Mouse (Mus musculus) megakaryocyte-erythroid progenitor cell, adult 5-6 weeks (primary cell): ENCODE measurements around the gene Dop1b. TPM values are rescaled to one million over a fixed set of nuclear protein-coding genes. Genes with fewer than 3 reads are reported as not detected.
"Not testable (repeated sequence)": the region's sequence is repeated elsewhere in the genome, so short reads cannot be mapped to it uniquely, and the experiment has no call there.

ENCODE experiments used
- ATAC-seq: replicated peaks from 2 replicates; pipeline ENCODE4 v1.8.0; 2016; ENCODE audit warnings: mild to moderate bottlenecking, inconsistent platforms; ENCODE audit not compliant: severe bottlenecking, poor library complexity, low FRiP score, low TSS enrichment
- total RNA-seq, 2 experiments: library from RNA; stranded (forward) in 1 of 2; stranded (reverse) in 1 of 2; fragments of 200-1000, 215-1000 nt in 1 of 2; fragments of >200 nt in 1 of 2; fragmentation: Nextera tagmentation in 1 of 2; gene quantifications; 2 replicates each; pipeline ENCODE4 v1.2.3; 2014 to 2017

The Dop1b gene
- total RNA-seq (2014; fragmentation: Nextera tagmentation) (38.8 and 63.3 TPM in 2 replicates), total RNA-seq (2017) (9.1 and 17.6 TPM in 2 replicates)

- peak; percentile 86 for ATAC-seq
Measured at GRCm38 (mm10) chr16:93711411-93712188, at the start of gene Dop1b. Dop1b (plus strand) TSS chr16:93711904.

GRCm38 (mm10) chr16:93667976-93668375 is 43.7 kb upstream of the Dop1b start:
- no peak for ATAC-seq

GRCm38 (mm10) chr16:93669521-93669920 is 42.2 kb upstream of the Dop1b start:
- ATAC-seq = no peak

GRCm38 (mm10) chr16:93670466-93670865 is 41.2 kb upstream of the Dop1b start:
- ATAC-seq = not testable (repeated sequence)

GRCm38 (mm10) chr16:93671064-93671463 is 40.6 kb upstream of the Dop1b start:
- peak; percentile 59; the same call in 1 of the 2 replicates for ATAC-seq

- no peak for ATAC-seq
Measured at GRCm38 (mm10) chr16:93676376-93676775, 35.3 kb upstream of the Dop1b start.

- no peak for ATAC-seq
Measured at GRCm38 (mm10) chr16:93678206-93678605, 33.5 kb upstream of the Dop1b start.

GRCm38 (mm10) chr16:93679165-93679564 is 32.5 kb upstream of the Dop1b start:
- ATAC-seq = no peak

GRCm38 (mm10) chr16:93682156-93682688 is 29.5 kb upstream of the Dop1b start:
- ATAC-seq = no peak; the same call in 1 of the 2 replicates

GRCm38 (mm10) chr16:93682689-93683507 is 28.8 kb upstream of the Dop1b start, which contains the start of gene Cbr3:
Cbr3 (plus strand) TSS chr16:93683215.
- ATAC-seq = peak; percentile 53

- ATAC-seq = no peak
Measured at GRCm38 (mm10) chr16:93683508-93684236, 28.0 kb upstream of the Dop1b start.

- no peak for ATAC-seq
Measured at GRCm38 (mm10) chr16:93684441-93684840, 27.3 kb upstream of the Dop1b start.

GRCm38 (mm10) chr16:93685783-93686182 is 25.9 kb upstream of the Dop1b start:
- ATAC-seq = not testable (repeated sequence)

GRCm38 (mm10) chr16:93686421-93686820 is 25.3 kb upstream of the Dop1b start:
- no peak for ATAC-seq

- ATAC-seq = peak; percentile 24
Measured at GRCm38 (mm10) chr16:93686945-93687344, 24.8 kb upstream of the Dop1b start.

- ATAC-seq = no peak
Measured at GRCm38 (mm10) chr16:93691206-93691841, 20.4 kb upstream of the Dop1b start.

- ATAC-seq = no peak
Measured at GRCm38 (mm10) chr16:93692744-93693143, 19.0 kb upstream of the Dop1b start.

GRCm38 (mm10) chr16:93707116-93707515 is 4.6 kb upstream of the Dop1b start:
- ATAC-seq = peak; percentile 5; the same call in 1 of the 2 replicates

- no peak for ATAC-seq
Measured at GRCm38 (mm10) chr16:93709217-93709616, 2.5 kb upstream of the Dop1b start.
